In the genomic region with DNA sequence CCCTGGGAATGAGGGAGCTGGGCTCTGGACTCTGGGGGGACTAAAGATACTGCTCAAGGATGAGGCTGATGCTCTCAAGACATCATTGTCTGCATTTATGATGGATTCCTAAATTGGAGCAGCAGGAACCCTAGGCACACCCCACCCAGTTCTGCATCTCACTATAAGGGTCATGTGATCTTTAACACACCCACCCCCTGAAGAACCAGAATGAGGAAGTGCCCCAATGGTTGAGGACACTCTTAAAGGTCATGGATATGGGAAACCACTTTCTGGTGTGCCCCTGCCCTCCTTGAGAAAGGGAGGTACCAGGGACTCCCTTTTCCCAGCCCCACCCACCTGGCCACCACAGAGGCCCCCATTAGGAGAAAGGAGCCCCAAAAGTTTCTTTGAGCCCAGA, we compare ENCODE assay signal across 19 mouse cellular contexts. TPM values are rescaled to one million over a fixed set of nuclear protein-coding genes. Genes with fewer than 3 reads are reported as not detected.
DNase-seq lines count a peak whose midpoint lies in the region; ATAC-seq and TF ChIP-seq lines count a peak whose summit lies in the region.
"Had no signal": no experiment of that assay in that cellular context is flagged by ENCODE, and none has a peak within 500 bp of the region (broad histone marks: within the 10 kb centered on the region; RNA-seq: fewer than 3 reads in every experiment).

No protein-coding gene starts in this region.

- no peaks in the 10 kb centered on the region for H3K9me3 ChIP-seq in liver, postnatal 0 days (ENCODE audit: low read length)
- H3K9me3 ChIP-seq in midbrain, embryonic 16.5 days (replicated peaks; ENCODE audit: control insufficient read depth, low read length, poor library complexity, severe bottlenecking), result no peaks in the 10 kb centered on the region
- H3K9me3 ChIP-seq: embryonic facial prominence, embryonic 12.5 days; forebrain, embryonic 12.5 days; heart, embryonic 12.5 days; hindbrain, embryonic 15.5 days had no signal

- ATAC-seq in liver, postnatal 0 days, result 0 out of 2 replicates have a peak, but pooled peaks have one; percentile 27
- ATAC-seq in common myeloid progenitor, adult 5-6 weeks (replicated peaks; ENCODE audit: low read depth, poor library complexity, severe bottlenecking), result peak; percentile 36
- peak; percentile 51 for ATAC-seq in megakaryocyte progenitor cell, adult 5-6 weeks (replicated peaks; ENCODE audit: poor library complexity)
- ATAC-seq in midbrain, embryonic 16.5 days, result no peak
- ATAC-seq: forebrain, embryonic 16.5 days; Patski had no signal

- H3K4me2 ChIP-seq in liver, postnatal 0 days (ENCODE audit: low read depth, low read length), result no peak overlapping the region
- no peak overlapping the region for H3K4me2 ChIP-seq in midbrain, embryonic 16.5 days (ENCODE audit: low read length)
- H3K4me2 ChIP-seq: embryonic facial prominence, embryonic 12.5 days; forebrain, embryonic 12.5 days; heart, embryonic 12.5 days; hindbrain, embryonic 15.5 days had no signal

- no peaks in the 10 kb centered on the region for H3K4me1 ChIP-seq in liver, postnatal 0 days (ENCODE audit: insufficient read depth)
- H3K4me1 ChIP-seq in midbrain, embryonic 16.5 days (ENCODE audit: control insufficient read depth, insufficient read depth, low read length), result no peaks in the 10 kb centered on the region
- H3K4me1 ChIP-seq: embryonic facial prominence, embryonic 12.5 days; forebrain, embryonic 12.5 days; hindbrain, embryonic 15.5 days had no signal

- DNase-seq in liver, postnatal 0 days, result no peak
- DNase-seq in liver, result no peak
- DNase-seq in frontal cortex, adult 2 months (ENCODE audit: extremely low spot score in 1 of 2, low spot score in 1 of 2), result no peak
- DNase-seq in kidney, postnatal 25 days, result no peak
- DNase-seq: adrenal gland, adult 8-10 months; cerebellum, adult 11 months; cerebellum, adult 8-10 months; cerebellum, postnatal 14 days; gastrocnemius, postnatal 14 days had no signal

- TF ChIP-seq EP300 in liver, postnatal 0 days (IDR thresholded peaks at IDR 0.05; ENCODE audit: low read depth), result no peak

- no peaks in the 10 kb centered on the region for H3K36me3 ChIP-seq in liver, postnatal 0 days (replicated peaks; ENCODE audit: insufficient read depth, low read length)
- H3K36me3 ChIP-seq in midbrain, embryonic 16.5 days (ENCODE audit: control insufficient read depth, insufficient read depth, low read length), result peaks cover 17% of the 10 kb centered on the region

- H3K27me3 ChIP-seq in liver, postnatal 0 days (ENCODE audit: insufficient read depth, low read length), result no peaks in the 10 kb centered on the region
- H3K27me3 ChIP-seq in midbrain, embryonic 16.5 days (ENCODE audit: control insufficient read depth, insufficient read depth, low read depth, low read length), result no peaks in the 10 kb centered on the region
- H3K27me3 ChIP-seq: embryonic facial prominence, embryonic 12.5 days; forebrain, embryonic 12.5 days; heart, embryonic 12.5 days; hindbrain, embryonic 15.5 days; Patski had no signal

- H3K4me3 ChIP-seq in liver, postnatal 0 days (ENCODE audit: low read depth, low read length), result no peak overlapping the region
- no peak overlapping the region for H3K4me3 ChIP-seq in midbrain, embryonic 16.5 days (ENCODE audit: low read depth, low read length)
- H3K4me3 ChIP-seq: embryonic facial prominence, embryonic 12.5 days; forebrain, embryonic 12.5 days; heart, embryonic 12.5 days; hindbrain, embryonic 15.5 days had no signal

- no peak overlapping the region for H3K27ac ChIP-seq in liver, postnatal 0 days (ENCODE audit: low read depth)
- no peak overlapping the region for H3K27ac ChIP-seq in midbrain, embryonic 16.5 days (ENCODE audit: low read length)
- H3K27ac ChIP-seq: embryonic facial prominence, embryonic 12.5 days; forebrain, embryonic 12.5 days; hindbrain, embryonic 15.5 days had no signal

- TF ChIP-seq CTCF in liver, postnatal 0 days (IDR thresholded peaks at IDR 0.05; ENCODE audit: low read depth), result no peak

- no peak overlapping the region for H3K9ac ChIP-seq in liver, postnatal 0 days (replicated peaks)
- H3K9ac ChIP-seq in midbrain, embryonic 16.5 days (ENCODE audit: low read depth, low read length), result no peak overlapping the region
- H3K9ac ChIP-seq: embryonic facial prominence, embryonic 12.5 days; forebrain, embryonic 12.5 days; heart, embryonic 12.5 days; hindbrain, embryonic 15.5 days had no signal

RNA-seq across cellular contexts. Expression of a gene that starts 45.0 kb away (rescaled TPM):
- 11.1 and 12.2 TPM in 2 replicates for polyA plus RNA-seq in liver, postnatal 0 days (2015; fragmentation: Nextera tagmentation; extraction: Ambion mirVana)
- total RNA-seq in common myeloid progenitor, adult 5-6 weeks (2017), result 27.0 and 29.1 TPM in 2 replicates
- 13.9 and 15.9 TPM in 2 replicates for total RNA-seq in megakaryocyte progenitor cell, adult 5-6 weeks (2015)
- 24.6 and 25.0 TPM in 2 replicates for total RNA-seq in megakaryocyte progenitor cell, adult 5-6 weeks (2017)
- polyA plus RNA-seq in frontal cortex, adult 2 months (2012; rRNA removed), result 23.5 and 24.2 TPM in 2 replicates
- polyA plus RNA-seq in midbrain, embryonic 16.5 days (2015; fragmentation: Nextera tagmentation; extraction: Ambion mirVana), result 29.4 and 33.6 TPM in 2 replicates

RNA-seq across cellular contexts. Expression of a gene that starts 51.4 kb away (rescaled TPM):
- 278 and 292 TPM in 2 replicates for polyA plus RNA-seq in liver, postnatal 0 days (2015; fragmentation: Nextera tagmentation; extraction: Ambion mirVana)
- 260 and 278 TPM in 2 replicates for total RNA-seq in common myeloid progenitor, adult 5-6 weeks (2017)
- 499 and 603 TPM in 2 replicates for total RNA-seq in megakaryocyte progenitor cell, adult 5-6 weeks (2015)
- total RNA-seq in megakaryocyte progenitor cell, adult 5-6 weeks (2017), result 233 and 253 TPM in 2 replicates
- polyA plus RNA-seq in frontal cortex, adult 2 months (2012; rRNA removed), result 4.4 and 4.8 TPM in 2 replicates
- polyA plus RNA-seq in midbrain, embryonic 16.5 days (2015; fragmentation: Nextera tagmentation; extraction: Ambion mirVana), result 26.3 and 35.8 TPM in 2 replicates
- total RNA-seq: gastrocnemius, adult 18-20 months had no signal
